Mouse (Mus musculus): Measurements from ENCODE around the gene 0610037L13Rik. TPM values are rescaled to one million over a fixed set of nuclear protein-coding genes. Genes with fewer than 3 reads are reported as not detected.

Gene 0610037L13Rik
- total RNA-seq (2014; rRNA removed) (40.5 and 55.5 TPM in 2 replicates), polyA plus RNA-seq (2015; fragmentation: Nextera tagmentation; extraction: Ambion mirVana) (94.7 and 103 TPM in 2 replicates)

DNA sequence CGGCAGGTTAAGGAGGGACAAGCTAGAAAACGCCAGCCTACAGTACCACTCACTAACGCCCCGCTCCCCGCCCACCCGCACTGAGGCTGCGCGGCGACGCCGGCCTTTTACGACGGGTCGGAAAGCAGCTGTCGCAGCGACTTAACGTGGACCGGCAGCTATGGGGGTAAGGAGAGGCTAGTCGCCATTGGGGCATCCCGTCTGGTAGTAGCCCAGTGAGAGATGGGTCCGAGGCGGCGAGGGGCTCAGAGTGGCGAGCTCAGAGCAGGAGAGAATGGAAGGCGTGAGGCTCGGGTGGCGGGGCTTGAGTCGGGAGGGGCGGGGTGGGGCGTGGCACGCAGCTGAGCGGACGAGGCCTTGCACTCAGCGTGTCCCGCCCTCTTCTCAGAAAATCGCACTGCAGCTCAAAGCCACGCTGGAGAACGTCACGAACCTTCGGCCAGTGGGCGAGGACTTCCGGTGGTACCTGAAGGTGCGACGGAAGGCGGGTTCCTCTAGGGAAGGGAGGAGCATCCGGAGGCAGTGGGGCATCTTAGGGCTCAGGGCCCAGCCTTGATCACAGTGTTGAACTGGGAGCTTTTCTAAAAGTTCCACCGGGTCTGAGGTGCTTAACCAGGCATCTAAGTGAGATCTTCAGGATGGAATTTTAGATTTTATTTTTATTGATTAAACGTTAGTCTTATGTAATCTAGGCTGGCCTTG is at the start of gene 0610037L13Rik:
TSS of gene 0610037L13Rik (plus strand) at position 83 of the 702 bp plus-strand sequence.
- under 1% methylated on average over 47 of the region's 48 CpGs for WGBS
- Histone ChIP-seq H3K4me1 (ENCODE audit: insufficient read depth, low read length) (no peaks in the 10 kb centered on the region), H3K9me3 (ENCODE audit: low read length) (no peaks in the 10 kb centered on the region), H3K36me3 (ENCODE audit: insufficient read depth, low read length) (peaks cover 27% of the 10 kb centered on the region), H3K9ac (replicated peaks; ENCODE audit: low read length, poor library complexity, severe bottlenecking) (peak within 1 kb of the TSS; percentile 78), H3K27ac (ENCODE audit: low read depth, low read length) (peak within 1 kb of the TSS; percentile 82), H3K27me3 (ENCODE audit: insufficient read depth, low read length) (no peaks in the 10 kb centered on the region), H3K4me2 (ENCODE audit: low read depth, low read length, poor library complexity, severe bottlenecking) (peak within 1 kb of the TSS; percentile 76), H3K4me3 (ENCODE audit: low read depth, low read length) (peak within 1 kb of the TSS; percentile 53)
- ATAC-seq (ENCODE audit: low FRiP score) (peak; percentile 93), DNase-seq (ENCODE audit: low spot score) (peak; percentile 97)
- no peak for TF ChIP-seq CTCF (IDR thresholded peaks at IDR 0.05)

DNA sequence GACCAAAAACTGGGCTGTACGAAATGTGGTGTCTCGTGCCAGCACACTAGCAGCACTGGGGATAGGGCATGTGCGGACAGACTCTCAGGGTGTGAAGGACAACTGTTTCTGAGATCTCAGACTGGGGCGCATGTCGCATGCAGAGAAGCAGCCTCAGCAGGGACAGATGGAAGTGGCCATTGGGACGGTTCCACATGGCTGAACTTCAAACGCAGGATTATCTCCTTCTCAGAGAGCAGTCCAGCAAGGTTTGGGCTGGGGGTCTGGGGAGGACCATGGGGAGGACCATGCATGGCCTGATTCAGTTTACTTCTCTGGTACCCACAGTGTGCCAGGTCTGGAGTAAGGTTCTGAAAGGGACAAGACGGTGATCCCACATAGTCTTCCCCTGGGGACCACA is 45.9 kb upstream of the 0610037L13Rik start:
- Histone ChIP-seq H3K9me3 (ENCODE audit: low read length) (no peaks in the 10 kb centered on the region), H3K9ac (replicated peaks; ENCODE audit: low read length, poor library complexity, severe bottlenecking) (no peak overlapping the region), H3K4me1 (ENCODE audit: insufficient read depth, low read length) (no peaks in the 10 kb centered on the region), H3K4me3 (ENCODE audit: low read depth, low read length) (no peak overlapping the region), H3K36me3 (ENCODE audit: insufficient read depth, low read length) (peaks cover 23% of the 10 kb centered on the region), H3K27ac (ENCODE audit: low read depth, low read length) (no peak overlapping the region), H3K4me2 (ENCODE audit: low read depth, low read length, poor library complexity, severe bottlenecking) (no peak overlapping the region), H3K27me3 (ENCODE audit: insufficient read depth, low read length) (no peaks in the 10 kb centered on the region)
- ATAC-seq (ENCODE audit: low FRiP score) (no peak; the same call in 1 of the 2 replicates), DNase-seq (ENCODE audit: low spot score) (peak; percentile 56)
- TF ChIP-seq CTCF (IDR thresholded peaks at IDR 0.05), result no peak
- 37% methylated on average over 8 of the region's 8 CpGs for WGBS

DNA sequence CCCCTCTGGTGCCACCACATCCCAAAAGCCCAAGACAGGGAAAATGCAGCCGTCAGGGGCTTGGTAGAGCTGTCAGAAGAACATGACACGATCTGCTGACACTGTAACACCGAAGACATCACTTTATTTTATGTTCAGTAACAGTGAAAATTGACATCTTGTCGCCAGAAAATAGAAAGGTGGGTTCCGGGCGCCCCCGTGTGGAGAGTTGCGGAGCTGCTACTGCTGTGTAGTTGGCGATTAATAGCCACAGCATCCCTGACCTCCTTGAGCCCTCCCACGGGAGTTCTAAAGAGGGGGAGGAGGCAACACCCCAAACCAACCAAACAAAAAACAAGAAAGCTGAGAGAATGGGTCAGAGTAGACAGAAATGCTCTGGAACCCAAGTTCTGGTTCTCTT is 44.6 kb upstream of the 0610037L13Rik start:
- ATAC-seq (ENCODE audit: low FRiP score), result no peak
- peaks cover 35% of the 10 kb centered on the region for H3K36me3 ChIP-seq (ENCODE audit: insufficient read depth, low read length)
- H3K27me3 ChIP-seq (ENCODE audit: insufficient read depth, low read length), result no peaks in the 10 kb centered on the region

DNA sequence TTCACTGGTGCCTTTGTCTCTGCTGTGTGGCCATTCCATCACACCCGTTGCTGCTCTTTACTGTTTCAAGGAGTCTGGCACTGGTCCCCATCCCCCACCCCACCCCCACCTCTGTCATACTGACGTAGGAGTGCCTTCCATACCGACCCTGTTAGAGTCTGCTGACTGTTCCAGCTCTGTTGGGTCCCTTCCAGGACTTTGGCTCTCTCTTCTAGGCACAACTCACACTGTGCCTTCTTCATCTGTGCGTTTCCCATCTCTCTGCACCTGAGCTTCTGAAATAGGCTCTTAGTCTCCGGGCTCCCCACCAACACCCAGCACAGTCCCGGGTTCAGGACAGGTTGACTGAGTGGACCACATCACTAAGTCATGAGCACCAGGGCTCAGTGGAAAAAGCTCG is 42.8 kb upstream of the 0610037L13Rik start:
- ATAC-seq (ENCODE audit: low FRiP score) (no peak), DNase-seq (ENCODE audit: low spot score) (no peak)

More for the DNA sequence above, 44.6 kb upstream of the 0610037L13Rik start:
- WGBS, result 1% methylated on average over 10 of the region's 10 CpGs
- peak; percentile 92 for TF ChIP-seq CTCF (IDR thresholded peaks at IDR 0.05)
- peak; percentile 69 for DNase-seq (ENCODE audit: low spot score)
- no peaks in the 10 kb centered on the region for H3K4me1 ChIP-seq (ENCODE audit: insufficient read depth, low read length)
- no peak overlapping the region for H3K4me3 ChIP-seq (ENCODE audit: low read depth, low read length)
- no peaks in the 10 kb centered on the region for H3K9me3 ChIP-seq (ENCODE audit: low read length)
- no peak overlapping the region for H3K4me2 ChIP-seq (ENCODE audit: low read depth, low read length, poor library complexity, severe bottlenecking)
- no peak overlapping the region for H3K9ac ChIP-seq (replicated peaks; ENCODE audit: low read length, poor library complexity, severe bottlenecking)
- 0 out of 2 replicates have a peak overlapping the region, but pooled peaks have one; percentile 32 for H3K27ac ChIP-seq (ENCODE audit: low read depth, low read length)

DNA sequence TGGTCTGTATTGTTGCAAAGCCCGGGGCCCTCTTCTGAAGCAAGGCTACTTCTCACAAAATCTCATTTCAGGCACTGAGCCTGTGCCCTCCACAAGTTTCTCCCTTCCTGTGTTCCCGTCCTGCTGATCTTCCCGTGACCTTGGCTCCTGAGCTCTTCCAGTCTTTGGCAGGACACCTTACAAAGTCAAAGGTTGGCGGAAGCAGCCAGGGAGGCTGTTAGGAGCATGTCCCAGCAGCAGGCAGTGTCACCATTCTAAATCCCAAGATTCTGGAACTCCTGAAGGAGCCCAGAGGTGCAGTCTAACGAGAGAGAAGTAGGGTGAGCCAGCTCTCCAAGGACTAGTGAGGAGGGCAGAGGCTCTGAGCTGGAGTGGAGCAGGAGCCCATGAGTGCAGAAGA is 41.1 kb upstream of the 0610037L13Rik start:
- H3K36me3 ChIP-seq (ENCODE audit: insufficient read depth, low read length), result peaks cover 62% of the 10 kb centered on the region

More for the DNA sequence above, 42.8 kb upstream of the 0610037L13Rik start:
- Histone ChIP-seq H3K4me1 (ENCODE audit: insufficient read depth, low read length) (no peaks in the 10 kb centered on the region), H3K4me3 (ENCODE audit: low read depth, low read length) (no peak overlapping the region), H3K4me2 (ENCODE audit: low read depth, low read length, poor library complexity, severe bottlenecking) (no peak overlapping the region), H3K9me3 (ENCODE audit: low read length) (no peaks in the 10 kb centered on the region), H3K27ac (ENCODE audit: low read depth, low read length) (no peak overlapping the region), H3K36me3 (ENCODE audit: insufficient read depth, low read length) (peaks cover 53% of the 10 kb centered on the region), H3K27me3 (ENCODE audit: insufficient read depth, low read length) (no peaks in the 10 kb centered on the region), H3K9ac (replicated peaks; ENCODE audit: low read length, poor library complexity, severe bottlenecking) (no peak overlapping the region)
- TF ChIP-seq CTCF (IDR thresholded peaks at IDR 0.05), result no peak
- WGBS, result 66% methylated on average over 7 of the region's 7 CpGs

DNA sequence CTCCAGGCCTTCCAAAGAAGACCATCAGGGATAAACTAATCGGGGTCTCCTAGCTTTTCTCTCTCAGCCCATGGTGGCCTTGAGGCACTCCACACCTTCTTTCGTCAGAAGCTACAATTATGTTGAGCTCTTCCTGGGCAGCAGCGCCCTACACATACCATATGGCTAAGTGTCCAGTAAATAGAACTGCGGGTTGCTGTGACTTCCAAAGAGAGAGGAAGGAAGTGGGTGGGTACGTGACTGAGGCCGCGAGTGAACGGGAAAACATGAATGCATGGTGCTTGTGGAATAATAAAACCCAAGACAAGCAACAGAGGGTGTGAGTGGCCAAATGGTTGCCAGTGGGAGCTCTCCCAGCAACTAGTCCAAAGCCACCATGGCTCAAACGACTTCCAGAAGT is 40.0 kb upstream of the 0610037L13Rik start:
- no peak overlapping the region for H3K4me3 ChIP-seq (ENCODE audit: low read depth, low read length)
- ATAC-seq (ENCODE audit: low FRiP score), result no peak
- H3K9ac ChIP-seq (replicated peaks; ENCODE audit: low read length, poor library complexity, severe bottlenecking), result no peak overlapping the region
- H3K9me3 ChIP-seq (ENCODE audit: low read length), result no peaks in the 10 kb centered on the region
- peaks cover 73% of the 10 kb centered on the region for H3K36me3 ChIP-seq (ENCODE audit: insufficient read depth, low read length)
- H3K4me2 ChIP-seq (ENCODE audit: low read depth, low read length, poor library complexity, severe bottlenecking), result no peak overlapping the region
- H3K27ac ChIP-seq (ENCODE audit: low read depth, low read length), result no peak overlapping the region
- no peak for DNase-seq (ENCODE audit: low spot score)
- no peaks in the 10 kb centered on the region for H3K27me3 ChIP-seq (ENCODE audit: insufficient read depth, low read length)
- no peak for TF ChIP-seq CTCF (IDR thresholded peaks at IDR 0.05)
- 84% methylated on average over 9 of the region's 9 CpGs for WGBS
- no peaks in the 10 kb centered on the region for H3K4me1 ChIP-seq (ENCODE audit: insufficient read depth, low read length)

More for the DNA sequence above, 41.1 kb upstream of the 0610037L13Rik start:
- no peak for TF ChIP-seq CTCF (IDR thresholded peaks at IDR 0.05)
- H3K4me1 ChIP-seq (ENCODE audit: insufficient read depth, low read length), result no peaks in the 10 kb centered on the region
- no peak for ATAC-seq (ENCODE audit: low FRiP score)
- H3K4me3 ChIP-seq (ENCODE audit: low read depth, low read length), result no peak overlapping the region
- H3K9ac ChIP-seq (replicated peaks; ENCODE audit: low read length, poor library complexity, severe bottlenecking), result no peak overlapping the region
- H3K9me3 ChIP-seq (ENCODE audit: low read length), result no peaks in the 10 kb centered on the region
- DNase-seq (ENCODE audit: low spot score), result no peak
- H3K27ac ChIP-seq (ENCODE audit: low read depth, low read length), result no peak overlapping the region
- no peaks in the 10 kb centered on the region for H3K27me3 ChIP-seq (ENCODE audit: insufficient read depth, low read length)
- WGBS, result 84% methylated on average over 5 of the region's 5 CpGs
- no peak overlapping the region for H3K4me2 ChIP-seq (ENCODE audit: low read depth, low read length, poor library complexity, severe bottlenecking)

All from midbrain, postnatal 0 days (tissue).